Mouse (Mus musculus): Measurements from ENCODE around the gene Ms4a8a. TPM values are rescaled to one million over a fixed set of nuclear protein-coding genes. Genes with fewer than 3 reads are reported as not detected.
"Not testable (repeated sequence)": the region's sequence is repeated elsewhere in the genome, so short reads cannot be mapped to it uniquely, and the experiment has no call there.

The Ms4a8a gene
- polyA plus RNA-seq, 1 experiment from 2014 or later: not detected

GRCm38 (mm10) chr19:11065202-11065875, 15.6 kb downstream of the Ms4a8a start:
- no peak overlapping the region for H3K4me2 ChIP-seq (replicated peaks)
- ATAC-seq (ENCODE audit: low FRiP score) (no peak), DNase-seq (ENCODE audit: low spot score) (no peak)
- no peaks in the 10 kb centered on the region for H3K27me3 ChIP-seq (ENCODE audit: control insufficient read depth, insufficient read depth, low read length)
- H3K4me1 ChIP-seq (replicated peaks; ENCODE audit: control insufficient read depth, insufficient read depth, low read length): no peaks in the 10 kb centered on the region
- no peaks in the 10 kb centered on the region for H3K36me3 ChIP-seq (replicated peaks; ENCODE audit: control insufficient read depth, insufficient read depth)
- 0 out of 2 replicates have a peak, but pooled peaks cover 7% of the 10 kb centered on the region for H3K9me3 ChIP-seq (ENCODE audit: control insufficient read depth, low read length)
- WGBS: 93% methylated on average over 2 of the region's 2 CpGs
- no peak overlapping the region for H3K27ac ChIP-seq
- H3K9ac ChIP-seq: no peak overlapping the region
- H3K4me3 ChIP-seq (replicated peaks; ENCODE audit: low read length): no peak overlapping the region

- Histone ChIP-seq H3K27me3 (ENCODE audit: control insufficient read depth, insufficient read depth, low read length) (no peaks in the 10 kb centered on the region), H3K4me1 (replicated peaks; ENCODE audit: control insufficient read depth, insufficient read depth, low read length) (no peaks in the 10 kb centered on the region), H3K4me2 (replicated peaks) (no peak overlapping the region), H3K9me3 (ENCODE audit: control insufficient read depth, low read length) (0 out of 2 replicates have a peak, but pooled peaks cover 6% of the 10 kb centered on the region), H3K27ac (no peak overlapping the region), H3K4me3 (replicated peaks; ENCODE audit: low read length) (no peak overlapping the region), H3K36me3 (replicated peaks; ENCODE audit: control insufficient read depth, insufficient read depth) (no peaks in the 10 kb centered on the region), H3K9ac (no peak overlapping the region)
- ATAC-seq (ENCODE audit: low FRiP score) (no peak), DNase-seq (ENCODE audit: low spot score) (no peak)
- 85% methylated on average over 1 of the region's 1 CpGs for WGBS
Measured at GRCm38 (mm10) chr19:11060900-11061299, 20.0 kb downstream of the Ms4a8a start.

DNA sequence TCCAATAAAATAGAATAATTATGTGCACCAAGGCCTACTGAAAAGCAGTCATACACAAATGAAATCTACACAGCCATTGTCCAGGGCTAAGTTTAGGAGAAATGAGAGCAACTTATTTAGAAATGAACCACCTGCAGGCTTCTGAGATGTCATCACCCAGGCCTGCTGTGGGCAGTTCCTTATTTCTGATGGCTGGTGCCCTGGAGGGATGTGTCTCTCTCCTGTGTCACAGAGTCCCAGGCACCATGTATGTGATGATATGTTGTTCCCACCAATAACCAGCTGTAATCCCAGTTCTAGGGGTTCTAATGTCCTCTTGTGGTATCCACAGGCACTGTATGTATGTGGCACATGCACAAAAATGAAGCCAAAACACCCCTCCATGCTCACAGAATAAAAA, 20.9 kb downstream of the Ms4a8a start:
- no peaks in the 10 kb centered on the region for H3K27me3 ChIP-seq (ENCODE audit: control insufficient read depth, insufficient read depth, low read length)
- no peaks in the 10 kb centered on the region for H3K36me3 ChIP-seq (replicated peaks; ENCODE audit: control insufficient read depth, insufficient read depth)
- no peak overlapping the region for H3K4me3 ChIP-seq (replicated peaks; ENCODE audit: low read length)
- H3K4me1 ChIP-seq (replicated peaks; ENCODE audit: control insufficient read depth, insufficient read depth, low read length): no peaks in the 10 kb centered on the region
- no peak overlapping the region for H3K27ac ChIP-seq
- ATAC-seq (ENCODE audit: low FRiP score) (no peak), DNase-seq (ENCODE audit: low spot score) (no peak)
- no peak overlapping the region for H3K4me2 ChIP-seq (replicated peaks)
- no peaks in the 10 kb centered on the region for H3K9me3 ChIP-seq (ENCODE audit: control insufficient read depth, low read length)
- no peak overlapping the region for H3K9ac ChIP-seq

DNA sequence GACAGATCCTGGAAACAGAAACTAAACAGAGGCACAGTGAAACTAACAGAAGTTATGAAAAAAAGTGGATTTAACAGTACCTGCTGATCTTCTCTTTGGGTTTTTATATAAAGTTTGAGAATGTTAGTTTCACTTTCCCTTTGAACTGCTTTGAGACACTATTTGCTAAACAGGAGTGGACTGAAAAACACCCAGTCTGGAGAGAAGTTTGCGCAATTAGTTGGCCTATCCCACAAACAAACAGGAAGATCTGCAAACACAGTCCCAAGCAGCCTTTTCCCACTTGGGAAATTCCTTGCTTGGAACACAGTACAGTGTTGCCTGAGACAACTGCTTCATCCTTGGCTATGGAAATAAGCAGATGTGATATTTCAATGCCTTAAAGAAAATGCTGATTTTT, 25.2 kb downstream of the Ms4a8a start:
- 92% methylated on average over 1 of the region's 1 CpGs for WGBS
- not testable (repeated sequence) for DNase-seq (ENCODE audit: low spot score); H3K9ac ChIP-seq; H3K4me1 ChIP-seq (replicated peaks; ENCODE audit: control insufficient read depth, insufficient read depth, low read length); ATAC-seq (ENCODE audit: low FRiP score); H3K27me3 ChIP-seq (ENCODE audit: control insufficient read depth, insufficient read depth, low read length); H3K36me3 ChIP-seq (replicated peaks; ENCODE audit: control insufficient read depth, insufficient read depth); H3K4me3 ChIP-seq (replicated peaks; ENCODE audit: low read length); H3K4me2 ChIP-seq (replicated peaks); H3K27ac ChIP-seq; H3K9me3 ChIP-seq (ENCODE audit: control insufficient read depth, low read length)

DNA sequence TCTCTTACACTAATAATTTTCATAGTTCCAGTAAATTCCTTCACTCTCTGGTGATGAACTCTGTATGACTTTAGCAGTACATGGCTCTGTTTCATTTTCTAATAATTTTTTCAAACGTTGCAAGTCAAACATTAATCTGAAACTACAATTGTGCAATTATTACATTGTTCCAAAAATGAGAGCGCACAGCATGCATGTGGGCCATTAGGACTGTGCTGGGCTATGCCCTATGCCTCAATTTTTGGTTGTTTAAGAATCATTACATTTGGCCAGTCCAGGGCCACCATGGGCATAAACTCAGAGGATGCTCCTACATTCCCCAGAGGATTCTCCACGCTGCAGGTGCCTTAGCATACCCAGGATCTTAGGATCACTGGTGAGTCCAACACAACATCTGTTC, 27.6 kb downstream of the Ms4a8a start:
- H3K4me2 ChIP-seq (replicated peaks): no peak overlapping the region
- DNase-seq (ENCODE audit: low spot score) (no peak), ATAC-seq (ENCODE audit: low FRiP score) (no peak)
- H3K4me1 ChIP-seq (replicated peaks; ENCODE audit: control insufficient read depth, insufficient read depth, low read length): no peaks in the 10 kb centered on the region
- H3K27ac ChIP-seq: no peak overlapping the region
- 72% methylated on average over 3 of the region's 3 CpGs for WGBS
- H3K27me3 ChIP-seq (ENCODE audit: control insufficient read depth, insufficient read depth, low read length): no peaks in the 10 kb centered on the region
- no peaks in the 10 kb centered on the region for H3K9me3 ChIP-seq (ENCODE audit: control insufficient read depth, low read length)
- H3K36me3 ChIP-seq (replicated peaks; ENCODE audit: control insufficient read depth, insufficient read depth): no peaks in the 10 kb centered on the region
- H3K4me3 ChIP-seq (replicated peaks; ENCODE audit: low read length): no peak overlapping the region
- no peak overlapping the region for H3K9ac ChIP-seq

DNA sequence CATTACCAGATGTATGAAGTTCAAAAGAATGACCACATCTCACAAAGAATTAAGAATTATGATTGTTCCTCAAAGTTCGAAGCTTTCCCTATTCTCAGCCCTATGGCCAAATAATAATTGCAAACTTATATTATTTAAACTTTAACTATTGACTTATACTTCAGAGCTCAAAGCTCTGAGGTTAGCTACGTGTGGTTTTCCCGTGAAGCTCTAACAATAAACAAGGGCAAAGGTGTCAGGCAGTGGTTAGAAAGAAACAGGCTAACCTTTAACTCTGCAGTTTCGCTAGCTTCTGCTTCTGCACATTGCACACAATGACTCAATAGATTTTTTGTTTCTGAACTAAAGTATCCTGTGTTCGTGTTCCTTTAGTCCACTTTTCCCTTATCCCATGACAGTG, 28.0 kb downstream of the Ms4a8a start:
- no peaks in the 10 kb centered on the region for H3K36me3 ChIP-seq (replicated peaks; ENCODE audit: control insufficient read depth, insufficient read depth)
- H3K9me3 ChIP-seq (ENCODE audit: control insufficient read depth, low read length): no peaks in the 10 kb centered on the region
- 65% methylated on average over 5 of the region's 5 CpGs for WGBS
- H3K4me3 ChIP-seq (replicated peaks; ENCODE audit: low read length): no peak overlapping the region
- no peak for DNase-seq (ENCODE audit: low spot score)
- no peaks in the 10 kb centered on the region for H3K27me3 ChIP-seq (ENCODE audit: control insufficient read depth, insufficient read depth, low read length)
- H3K9ac ChIP-seq: no peak overlapping the region
- H3K4me1 ChIP-seq (replicated peaks; ENCODE audit: control insufficient read depth, insufficient read depth, low read length): no peaks in the 10 kb centered on the region
- H3K27ac ChIP-seq: no peak overlapping the region
- no peak for ATAC-seq (ENCODE audit: low FRiP score)
- no peak overlapping the region for H3K4me2 ChIP-seq (replicated peaks)

- H3K36me3 ChIP-seq (replicated peaks; ENCODE audit: control insufficient read depth, insufficient read depth): no peaks in the 10 kb centered on the region
- no peak overlapping the region for H3K27ac ChIP-seq
- ATAC-seq (ENCODE audit: low FRiP score) (no peak), DNase-seq (ENCODE audit: low spot score) (no peak)
- 77% methylated on average over 2 of the region's 2 CpGs for WGBS
- H3K9ac ChIP-seq: no peak overlapping the region
- no peaks in the 10 kb centered on the region for H3K9me3 ChIP-seq (ENCODE audit: control insufficient read depth, low read length)
- no peaks in the 10 kb centered on the region for H3K4me1 ChIP-seq (replicated peaks; ENCODE audit: control insufficient read depth, insufficient read depth, low read length)
- no peak overlapping the region for H3K4me3 ChIP-seq (replicated peaks; ENCODE audit: low read length)
- H3K4me2 ChIP-seq (replicated peaks): no peak overlapping the region
- H3K27me3 ChIP-seq (ENCODE audit: control insufficient read depth, insufficient read depth, low read length): no peaks in the 10 kb centered on the region
Measured at GRCm38 (mm10) chr19:11050286-11050685, 30.6 kb downstream of the Ms4a8a start.

- H3K36me3 ChIP-seq (replicated peaks; ENCODE audit: control insufficient read depth, insufficient read depth): no peaks in the 10 kb centered on the region
- no peak overlapping the region for H3K9ac ChIP-seq
- H3K9me3 ChIP-seq (ENCODE audit: control insufficient read depth, low read length): no peaks in the 10 kb centered on the region
- H3K27ac ChIP-seq: no peak overlapping the region
- H3K4me3 ChIP-seq (replicated peaks; ENCODE audit: low read length): no peak overlapping the region
- H3K27me3 ChIP-seq (ENCODE audit: control insufficient read depth, insufficient read depth, low read length): no peaks in the 10 kb centered on the region
- H3K4me1 ChIP-seq (replicated peaks; ENCODE audit: control insufficient read depth, insufficient read depth, low read length): no peaks in the 10 kb centered on the region
- ATAC-seq (ENCODE audit: low FRiP score): no peak
- no peak for DNase-seq (ENCODE audit: low spot score)
- no peak overlapping the region for H3K4me2 ChIP-seq (replicated peaks)
Measured at GRCm38 (mm10) chr19:11049426-11049825, 31.5 kb downstream of the Ms4a8a start.

GRCm38 (mm10) chr19:11048503-11048902, 32.4 kb downstream of the Ms4a8a start:
- Histone ChIP-seq H3K36me3 (replicated peaks; ENCODE audit: control insufficient read depth, insufficient read depth) (no peaks in the 10 kb centered on the region), H3K4me1 (replicated peaks; ENCODE audit: control insufficient read depth, insufficient read depth, low read length) (no peaks in the 10 kb centered on the region), H3K27ac (no peak overlapping the region), H3K27me3 (ENCODE audit: control insufficient read depth, insufficient read depth, low read length) (no peaks in the 10 kb centered on the region), H3K4me2 (replicated peaks) (no peak overlapping the region), H3K9me3 (ENCODE audit: control insufficient read depth, low read length) (no peaks in the 10 kb centered on the region), H3K9ac (no peak overlapping the region), H3K4me3 (replicated peaks; ENCODE audit: low read length) (no peak overlapping the region)
- 77% methylated on average over 1 of the region's 1 CpGs for WGBS
- DNase-seq (ENCODE audit: low spot score) (no peak), ATAC-seq (ENCODE audit: low FRiP score) (no peak)

GRCm38 (mm10) chr19:11048009-11048408, 32.9 kb downstream of the Ms4a8a start:
- 87% methylated on average over 6 of the region's 6 CpGs for WGBS

More at GRCm38 (mm10) chr19:11048009-11048408, 32.9 kb downstream of the Ms4a8a start:
- Histone ChIP-seq H3K36me3 (replicated peaks; ENCODE audit: control insufficient read depth, insufficient read depth) (no peaks in the 10 kb centered on the region), H3K9me3 (ENCODE audit: control insufficient read depth, low read length) (no peaks in the 10 kb centered on the region), H3K9ac (no peak overlapping the region), H3K4me1 (replicated peaks; ENCODE audit: control insufficient read depth, insufficient read depth, low read length) (no peaks in the 10 kb centered on the region), H3K4me2 (replicated peaks) (no peak overlapping the region), H3K4me3 (replicated peaks; ENCODE audit: low read length) (no peak overlapping the region), H3K27me3 (ENCODE audit: control insufficient read depth, insufficient read depth, low read length) (no peaks in the 10 kb centered on the region), H3K27ac (no peak overlapping the region)
- DNase-seq (ENCODE audit: low spot score) (no peak), ATAC-seq (ENCODE audit: low FRiP score) (no peak)
